Mouse (Mus musculus) liver, embryonic 14.5 days (tissue): ENCODE measurements around the gene Aarsd1.

Experiments
- CTCF ChIP-seq: IDR thresholded peaks from 2 replicates; pipeline ENCODE4 v1.5.1; 2016; ENCODE audit warnings: antibody characterized with exemption, low read depth, control low read depth
- EP300 ChIP-seq: IDR thresholded peaks from 2 replicates; pipeline ENCODE4 v1.6.1; 2016; ENCODE audit warnings: antibody characterized with exemption, low read depth

- no peak for TF ChIP-seq CTCF
- TF ChIP-seq EP300: no peak
Measured at GRCm38 (mm10) chr11:101448274-101448746, 30.9 kb upstream of the Aarsd1 start, which contains the start of gene Ifi35.
